Mouse (Mus musculus) MEL-GATA-1-ER (cell line): ENCODE data around the gene Lipc.

Experiments used
- DNase-seq: peaks from one replicate; pipeline ENCODE4 v3.0.0-alpha.2; 2012; ENCODE audit warnings: low read depth; ENCODE audit errors: extremely low read depth

Gene Lipc

DNA sequence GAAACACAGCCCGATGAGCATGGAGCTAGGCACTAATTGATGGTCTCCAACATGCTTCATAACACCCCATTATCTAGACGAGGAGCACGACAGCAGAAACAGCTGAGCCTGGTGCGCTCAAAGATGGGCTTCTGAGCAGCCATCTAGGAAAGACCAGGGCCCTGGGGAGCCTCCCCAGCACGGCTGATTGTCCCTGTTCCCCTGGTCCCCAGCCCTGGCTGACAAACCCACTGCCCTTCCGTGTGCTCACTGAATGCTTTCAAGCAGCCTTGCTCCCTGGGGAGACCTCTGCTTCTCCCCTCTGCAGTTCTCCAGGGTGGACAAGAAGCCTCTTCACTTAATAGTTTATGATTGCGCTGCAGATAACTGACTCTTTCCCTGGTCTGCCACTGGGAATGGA, 35.5 kb downstream of the Lipc start:
- DNase-seq = no peak

DNA sequence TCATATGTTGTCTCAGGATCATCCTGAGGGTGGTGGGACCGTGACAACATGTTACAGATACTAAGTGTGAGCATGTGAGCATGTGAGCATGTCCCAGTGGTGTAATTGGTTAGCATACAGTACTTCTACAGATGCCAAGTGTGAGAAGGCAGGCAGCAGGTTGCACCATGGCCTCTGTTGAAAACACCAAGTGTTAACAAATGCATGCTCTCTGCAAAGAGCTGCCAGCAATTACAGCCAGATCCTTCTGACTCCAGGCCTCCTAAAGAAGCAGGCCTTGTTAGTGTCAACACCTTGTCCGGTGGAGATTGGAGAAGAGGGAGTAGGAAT, 36.7 kb downstream of the Lipc start:
- no peak for DNase-seq

DNA sequence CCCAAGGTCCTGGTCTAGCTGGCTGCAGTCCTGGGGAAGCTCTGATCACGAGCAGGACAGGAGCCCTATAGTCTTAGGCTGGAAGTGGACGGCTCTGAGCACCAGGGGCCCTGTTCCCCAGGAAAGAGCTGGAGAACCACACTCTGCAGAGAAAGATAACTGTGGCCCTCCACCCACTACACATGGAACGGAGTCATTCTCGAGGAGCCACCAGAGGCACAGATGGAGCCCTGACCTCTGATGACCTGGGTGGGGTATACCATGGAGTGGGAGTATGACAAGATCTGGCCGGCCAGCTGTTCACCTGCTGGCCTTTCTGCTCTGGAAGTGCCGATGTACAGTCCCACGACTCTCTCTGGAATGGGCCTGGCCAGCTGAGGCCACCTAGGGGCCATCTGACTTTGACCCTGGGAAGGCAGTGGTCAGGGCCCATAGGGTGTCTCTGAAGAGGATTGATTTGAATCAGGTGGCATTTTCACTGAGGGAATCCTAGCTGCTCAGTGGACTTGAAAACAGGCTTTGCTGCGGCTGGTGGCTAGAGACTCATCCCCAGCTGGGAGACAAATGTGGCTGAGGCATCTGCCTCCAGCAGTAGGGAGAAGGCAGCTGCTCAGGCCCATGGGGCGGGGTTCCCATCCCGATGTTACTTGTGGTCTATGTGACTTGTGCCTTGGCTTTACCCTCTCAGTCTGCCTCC, 37.2 kb downstream of the Lipc start:
- DNase-seq = no peak

DNA sequence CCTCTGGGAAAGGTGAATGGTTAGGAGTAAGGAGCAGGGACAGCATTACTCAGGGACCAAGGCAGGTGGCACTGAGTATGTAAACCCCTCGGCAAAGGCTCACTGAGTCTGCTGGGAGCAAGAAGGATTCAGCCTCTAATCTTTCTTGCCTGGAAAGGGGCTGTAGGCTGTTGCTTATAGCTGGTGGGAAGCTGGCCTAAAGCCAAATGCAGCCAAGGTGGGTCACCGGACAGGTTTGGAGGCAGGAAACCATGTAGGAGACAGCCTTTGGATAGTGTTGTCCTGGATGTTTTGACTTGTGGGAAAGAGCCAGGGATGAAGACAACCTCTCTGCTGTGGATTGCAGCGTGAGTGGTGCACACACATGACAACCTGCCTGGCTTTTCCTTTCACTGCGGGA, 40.9 kb downstream of the Lipc start:
- DNase-seq = no peak

DNA sequence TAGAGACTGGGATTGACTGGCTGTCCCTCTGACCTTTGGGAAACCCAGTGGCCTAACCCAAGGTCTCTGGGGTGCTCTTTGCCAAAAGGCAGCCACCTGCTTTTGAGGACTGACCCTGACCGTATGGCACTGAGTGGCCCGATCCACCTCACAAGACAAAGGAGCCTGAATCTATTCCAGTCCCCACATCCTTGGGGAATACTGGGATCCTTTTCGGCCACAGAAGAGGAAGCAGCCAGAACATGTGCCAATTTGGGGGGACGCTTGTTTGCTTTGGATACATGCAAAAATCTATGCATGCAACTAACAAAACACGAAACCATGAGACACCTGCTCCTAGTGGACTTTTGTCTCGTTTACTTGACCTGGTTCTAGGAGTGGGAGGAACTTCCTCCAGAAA, 41.7 kb downstream of the Lipc start:
- no peak for DNase-seq

DNA sequence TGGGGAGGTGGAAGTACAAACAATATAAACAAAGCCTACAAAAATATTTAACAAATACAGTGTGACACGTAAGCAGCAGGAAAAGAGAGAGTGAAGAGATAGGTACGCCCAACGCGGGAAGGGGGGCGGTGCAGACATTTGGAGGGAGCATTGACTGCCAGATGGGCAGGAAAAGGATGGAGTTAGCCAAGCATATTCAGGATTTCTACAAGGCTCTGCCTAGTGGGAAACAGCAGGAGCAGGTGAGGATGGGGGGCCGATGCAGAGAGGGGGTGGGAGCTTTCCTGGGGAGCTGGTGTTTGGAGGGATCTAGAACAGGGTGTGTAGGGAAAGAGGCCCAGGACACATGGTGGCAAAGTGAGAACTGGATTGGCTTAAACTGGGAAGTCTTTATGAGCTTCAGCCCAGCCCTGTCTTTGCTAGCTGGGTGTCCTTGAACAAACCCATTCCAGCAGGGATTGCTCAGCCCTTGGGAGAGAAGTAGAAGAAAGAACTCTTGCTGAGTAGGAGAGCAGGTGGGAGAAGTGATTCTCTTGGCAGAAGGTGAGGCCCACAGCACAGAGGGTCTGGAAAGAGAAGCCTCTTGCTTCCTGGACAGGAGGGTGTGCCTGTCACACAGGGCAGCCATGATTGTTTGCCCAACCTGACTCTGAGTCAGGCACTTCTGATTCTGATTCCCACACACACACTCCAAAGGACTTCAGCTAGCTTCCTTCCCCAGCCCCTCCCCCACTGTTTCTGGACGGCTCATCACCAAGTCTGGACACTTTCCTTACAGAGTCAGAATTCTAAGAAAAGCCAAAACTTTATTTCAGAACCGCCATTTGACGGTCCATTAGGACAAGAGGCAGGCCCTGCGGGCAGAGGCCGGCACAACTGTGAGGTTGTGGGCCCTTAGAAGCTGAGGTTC, 49.0 kb downstream of the Lipc start:
- no peak for DNase-seq

DNA sequence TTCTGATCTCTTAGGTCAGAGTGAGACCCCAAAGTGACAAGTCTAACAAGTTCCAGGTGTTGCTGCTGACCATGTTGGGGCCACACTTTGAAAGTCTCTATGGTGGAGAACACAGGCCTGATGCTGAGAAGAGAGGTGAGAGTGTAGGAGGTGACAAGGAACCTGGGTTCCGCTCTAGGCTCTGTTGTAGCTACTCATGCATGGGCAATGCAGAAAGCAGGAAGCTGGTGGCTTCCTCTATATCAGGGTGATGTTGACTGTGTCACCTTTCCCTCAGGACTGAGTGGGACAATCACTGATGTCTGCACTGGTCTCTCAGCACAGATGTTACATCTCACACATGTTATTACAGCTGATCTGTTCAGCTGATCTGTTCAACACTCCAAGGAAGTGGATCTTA, 57.8 kb downstream of the Lipc start:
- no peak for DNase-seq

DNA sequence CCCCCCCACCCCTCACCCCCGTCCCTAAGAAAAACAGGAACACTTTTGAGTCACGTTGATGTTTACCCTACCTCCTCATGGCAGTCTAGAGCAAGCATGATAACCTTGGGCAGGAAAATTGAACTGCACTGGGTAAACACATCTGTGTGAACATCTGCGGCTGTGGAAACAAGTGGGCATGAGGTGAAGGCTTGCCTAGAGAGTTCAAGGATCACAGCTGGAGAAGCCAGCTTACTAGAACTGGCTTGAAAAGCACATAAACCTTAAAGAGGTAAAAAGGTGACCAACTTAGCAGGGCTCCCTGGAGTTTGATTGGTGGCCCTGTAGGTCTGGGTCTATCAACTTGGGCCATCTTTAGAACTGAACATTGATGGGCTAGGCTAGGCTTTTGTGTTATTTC, 58.5 kb downstream of the Lipc start:
- DNase-seq = no peak

DNA sequence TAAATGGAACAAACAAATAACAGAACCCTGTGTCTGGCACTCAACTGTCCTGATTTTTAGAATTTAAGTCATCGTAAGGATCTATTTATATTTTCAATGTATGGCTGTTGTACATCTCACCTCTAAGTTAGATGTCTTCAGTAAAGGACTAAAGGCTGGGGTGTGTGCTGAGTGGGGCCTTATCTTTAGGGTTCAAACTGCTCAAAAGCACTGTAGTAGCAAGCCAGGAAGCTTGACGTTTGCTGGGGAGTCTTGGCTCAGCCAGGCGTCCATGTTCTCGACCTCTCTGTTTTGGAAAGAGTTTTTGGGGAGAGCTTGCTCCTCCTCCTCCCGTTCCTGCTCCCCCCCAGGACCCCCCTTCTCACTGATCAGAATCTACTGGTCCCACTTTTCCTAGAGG, 59.4 kb downstream of the Lipc start:
- DNase-seq = no peak

DNA sequence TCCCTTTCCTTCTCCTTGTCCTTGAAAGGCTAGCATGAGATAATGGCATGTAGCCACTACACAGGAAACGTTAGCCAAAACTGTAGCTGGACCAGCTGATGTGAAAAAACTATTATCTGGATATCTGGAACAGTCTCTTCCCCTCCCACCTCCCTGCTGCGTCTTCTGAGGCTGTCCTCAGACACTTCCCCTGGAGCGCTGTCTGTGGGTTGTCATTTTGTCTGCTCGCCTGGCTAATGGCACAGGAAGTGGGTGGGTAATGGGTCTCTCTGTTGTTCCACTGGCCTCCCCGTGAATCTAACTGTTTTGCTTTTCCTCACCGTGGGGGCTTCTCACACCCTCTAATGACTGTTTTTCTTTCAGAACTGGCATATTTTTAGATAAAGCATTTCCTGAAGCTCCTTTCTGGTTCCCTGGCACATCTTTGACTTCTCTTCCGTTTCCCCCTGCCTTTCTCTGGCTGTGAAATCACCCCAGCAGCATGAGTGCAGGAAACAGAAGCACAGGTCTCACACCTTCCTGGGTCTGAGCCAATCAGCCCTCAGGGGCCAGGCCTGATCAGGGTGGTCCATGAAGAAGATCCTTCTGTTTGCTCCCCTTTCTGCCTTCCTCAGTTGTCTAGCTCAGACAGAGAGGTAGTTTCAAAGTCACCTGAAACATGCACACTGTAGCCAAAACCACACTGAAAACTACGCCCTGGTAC, 60.4 kb downstream of the Lipc start:
- DNase-seq = peak; percentile 65

DNA sequence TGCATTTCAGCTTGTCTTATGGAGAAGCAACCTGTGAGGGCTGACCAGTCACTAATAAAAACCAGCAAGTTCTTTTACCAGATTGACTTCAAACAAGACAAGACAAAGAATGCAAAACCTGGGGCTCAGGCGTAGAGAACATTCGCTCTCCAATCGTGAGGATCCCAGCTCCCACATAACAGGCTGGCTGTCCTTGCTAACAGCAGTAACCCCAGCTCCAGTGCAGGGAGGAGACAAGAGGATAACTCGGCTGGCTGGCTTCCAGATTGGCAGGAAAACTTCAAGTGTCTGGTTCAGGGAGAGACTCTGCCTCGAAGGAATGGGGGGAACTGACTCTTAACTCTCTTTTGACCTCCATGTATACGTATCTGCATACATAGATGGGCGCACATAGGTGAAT, 61.3 kb downstream of the Lipc start:
- DNase-seq = no peak

DNA sequence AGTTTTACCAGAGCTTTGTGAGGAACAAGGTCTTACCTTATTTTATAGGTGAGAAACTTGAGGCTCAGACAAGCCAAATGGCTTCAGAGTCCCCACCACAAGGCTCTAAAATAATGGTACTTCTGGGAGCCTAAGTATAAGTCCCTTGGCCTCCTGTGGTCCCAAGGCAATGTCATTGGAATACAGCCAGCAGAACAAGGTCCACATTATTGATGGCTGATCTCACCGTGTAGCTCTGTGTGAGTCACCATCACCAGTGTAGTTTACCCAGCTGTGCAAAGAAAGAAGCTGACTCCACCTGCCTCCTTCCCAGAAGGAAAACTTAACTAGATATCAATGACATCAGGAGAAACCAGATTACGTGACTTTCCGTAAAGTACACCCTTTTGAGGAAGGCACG, 63.1 kb downstream of the Lipc start:
- no peak for DNase-seq

DNA sequence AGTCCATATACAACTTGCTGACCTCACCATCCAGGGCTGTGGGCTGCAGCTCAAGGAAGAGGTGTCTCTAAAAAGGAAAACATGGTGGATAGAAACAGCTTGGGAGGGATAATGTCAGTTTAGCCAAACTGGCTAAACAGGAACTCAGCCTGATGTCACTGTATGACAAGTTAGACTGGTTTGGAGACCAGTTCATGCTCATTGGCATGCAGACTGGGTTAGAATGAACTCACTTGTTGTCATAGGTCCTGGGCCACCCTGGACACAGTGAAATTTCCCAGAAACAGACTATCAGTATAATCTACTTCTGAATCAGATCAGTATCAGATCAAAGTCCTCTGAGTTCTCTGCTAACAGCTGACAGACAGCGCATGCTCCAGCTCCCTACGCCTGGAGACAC, 63.5 kb downstream of the Lipc start:
- no peak for DNase-seq

DNA sequence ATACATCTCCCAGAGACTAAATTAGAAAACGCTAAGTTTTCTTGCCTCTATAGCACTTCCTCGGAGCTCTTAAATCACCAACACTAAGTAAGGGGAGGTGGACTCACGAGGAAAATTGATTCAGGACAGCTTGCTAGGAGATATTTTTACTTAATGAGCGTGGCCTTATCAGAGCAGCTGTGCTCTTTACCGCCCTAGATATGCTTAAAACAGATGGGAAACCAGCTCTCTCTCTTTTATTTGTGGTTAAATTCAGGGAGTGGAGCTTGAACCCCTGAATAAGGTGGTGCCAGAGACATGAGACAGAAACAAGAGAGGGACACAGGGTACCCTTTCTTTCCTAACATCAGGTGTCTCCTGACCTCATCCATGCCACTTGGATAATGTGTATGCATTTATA, 70.0 kb downstream of the Lipc start:
- no peak for DNase-seq

DNA sequence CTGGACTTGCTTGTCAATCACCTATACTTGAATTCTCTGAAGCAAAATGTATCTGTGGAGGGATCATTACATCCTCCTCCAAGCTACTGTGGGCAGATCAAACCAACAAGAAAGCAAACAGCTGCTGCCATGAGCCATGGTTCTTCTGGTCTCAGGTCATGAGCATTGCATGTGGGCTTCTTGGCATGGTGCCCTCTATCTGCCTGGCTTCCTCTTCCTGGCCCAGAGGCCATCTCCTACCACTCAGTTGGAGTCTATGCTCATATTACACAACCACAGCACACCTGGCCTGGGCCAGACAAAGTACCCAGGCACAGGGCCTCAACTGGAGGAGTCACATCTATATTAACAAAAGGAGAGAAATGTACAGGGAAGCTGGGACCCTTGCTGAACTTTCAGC, 73.2 kb downstream of the Lipc start:
- DNase-seq = no peak

DNA sequence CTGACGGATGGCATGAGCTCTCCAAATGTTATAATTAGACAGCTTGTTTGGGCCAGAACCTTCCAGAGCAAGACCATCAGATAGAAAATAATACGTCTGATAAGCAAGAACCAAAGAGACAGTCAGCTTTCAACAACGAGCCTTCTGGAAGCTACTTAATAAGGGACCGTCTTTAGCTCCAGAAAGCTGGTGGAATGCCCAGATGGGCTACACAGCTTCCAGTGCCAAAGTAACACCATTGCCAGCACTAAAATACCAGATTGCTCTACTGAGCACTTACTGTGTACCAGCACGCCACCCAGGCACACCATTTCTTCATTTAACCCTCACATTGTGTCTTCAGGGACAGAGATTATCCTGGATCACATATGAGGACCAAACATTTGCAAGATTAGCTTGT, 73.9 kb downstream of the Lipc start:
- DNase-seq = no peak

DNA sequence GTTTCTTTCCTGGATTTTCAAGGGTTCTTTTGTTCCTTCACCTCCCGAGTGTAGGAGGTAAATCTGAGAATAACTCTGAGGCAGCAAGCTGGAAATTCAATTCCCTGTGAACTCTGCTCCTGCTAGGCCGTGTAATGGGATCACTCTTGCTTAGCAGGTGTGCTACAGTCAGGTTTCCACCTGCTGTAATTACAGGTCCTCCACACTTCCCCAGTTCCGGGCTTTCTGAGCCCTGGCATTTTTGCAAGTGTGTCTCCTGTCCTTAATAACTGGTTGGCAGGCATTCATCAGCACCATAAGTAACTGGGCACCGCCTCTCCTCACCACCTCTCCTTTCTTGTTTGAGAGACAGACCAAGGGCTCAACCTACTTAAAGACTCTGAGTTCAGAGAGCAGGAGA, 76.5 kb downstream of the Lipc start:
- no peak for DNase-seq

DNA sequence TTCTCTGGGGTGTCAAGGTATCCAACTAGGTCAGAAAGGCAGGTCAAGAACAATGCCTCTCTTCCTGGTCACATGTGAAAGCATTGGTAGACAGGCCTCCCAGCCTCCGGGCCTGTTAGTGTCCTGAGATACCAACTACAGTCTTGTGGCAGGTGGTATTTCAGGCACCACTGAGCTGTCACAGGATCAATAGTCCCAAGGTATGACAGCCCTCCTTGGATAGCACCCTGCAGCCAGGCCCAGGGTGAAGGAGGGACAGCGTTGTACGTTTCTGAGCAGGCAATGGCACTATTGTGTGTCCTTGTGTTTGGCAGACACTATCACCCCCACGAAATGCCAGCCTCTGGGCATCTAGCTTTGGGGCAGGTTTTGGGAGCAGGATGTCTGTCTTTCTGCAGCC, 77.0 kb downstream of the Lipc start:
- no peak for DNase-seq

DNA sequence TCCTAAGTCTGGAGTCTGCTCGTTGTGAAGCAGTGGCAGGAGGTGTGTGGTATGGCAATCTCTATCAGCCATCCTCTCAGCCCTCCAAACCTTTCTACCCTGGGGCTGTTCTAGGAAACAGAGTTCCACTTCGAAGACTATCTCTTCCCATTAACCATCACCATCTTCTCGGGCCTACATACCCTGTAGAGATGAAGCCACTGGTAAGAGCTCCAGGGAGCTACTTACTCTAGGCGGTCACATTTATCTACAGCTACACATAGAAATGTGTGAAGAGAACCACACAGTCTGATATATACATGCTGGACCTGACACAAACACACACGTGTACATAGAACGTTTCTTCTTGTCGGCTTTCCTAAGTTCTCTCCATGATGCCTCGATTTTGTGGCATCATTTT, 79.4 kb downstream of the Lipc start:
- DNase-seq = no peak

DNA sequence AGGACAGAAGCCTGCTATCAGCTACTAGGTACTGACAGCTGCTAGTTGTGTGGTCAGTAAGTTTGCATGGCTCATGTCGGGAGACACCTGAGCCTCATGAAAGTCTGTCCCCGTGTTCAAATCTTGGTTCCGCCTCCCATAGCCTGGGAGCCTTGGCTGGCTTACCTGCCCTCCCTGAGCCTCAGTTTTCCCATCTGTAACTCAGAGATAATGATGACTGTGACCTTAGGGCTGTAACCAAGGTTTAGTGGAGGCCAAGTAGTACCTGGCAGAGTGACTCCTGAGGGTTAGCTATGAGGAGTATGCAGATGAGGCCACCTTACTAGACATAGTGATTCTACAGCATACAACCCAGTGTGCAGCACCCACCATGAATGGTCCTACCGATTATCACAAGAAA, 81.7 kb downstream of the Lipc start:
- no peak for DNase-seq

DNA sequence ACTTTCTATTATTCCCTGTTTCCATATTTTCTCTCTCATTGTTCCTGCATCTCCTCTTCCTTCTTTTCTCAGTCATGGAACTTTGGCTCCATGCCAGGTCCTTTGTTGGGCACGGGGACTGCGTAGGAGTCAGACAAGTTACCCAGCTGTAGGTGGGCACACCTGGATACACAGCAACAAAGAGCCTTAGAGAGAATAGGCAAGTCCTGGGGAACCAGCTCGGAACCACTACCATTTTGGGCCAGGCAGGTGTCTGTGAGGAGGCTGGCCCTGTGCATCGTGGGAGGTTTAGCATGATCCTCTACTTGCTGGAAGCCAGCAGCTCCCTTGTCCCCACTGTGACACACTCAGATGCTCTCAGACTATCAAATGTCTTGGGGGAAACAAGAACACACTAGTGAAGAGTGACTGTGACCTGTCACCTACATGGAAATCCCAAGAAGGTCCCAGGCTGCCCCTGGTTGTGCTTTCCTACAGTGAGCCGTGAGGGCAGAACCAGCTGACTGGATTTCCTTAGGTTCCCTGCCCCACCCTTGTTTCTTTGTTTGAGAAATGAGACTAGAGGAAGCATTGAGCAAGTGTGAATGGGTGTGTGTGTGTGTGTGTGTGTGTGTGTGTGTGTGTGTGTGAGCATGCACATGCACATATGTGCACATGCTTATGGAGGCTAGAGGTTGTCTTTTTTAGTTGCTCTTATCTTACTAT, 82.7 kb downstream of the Lipc start:
- no peak for DNase-seq

DNA sequence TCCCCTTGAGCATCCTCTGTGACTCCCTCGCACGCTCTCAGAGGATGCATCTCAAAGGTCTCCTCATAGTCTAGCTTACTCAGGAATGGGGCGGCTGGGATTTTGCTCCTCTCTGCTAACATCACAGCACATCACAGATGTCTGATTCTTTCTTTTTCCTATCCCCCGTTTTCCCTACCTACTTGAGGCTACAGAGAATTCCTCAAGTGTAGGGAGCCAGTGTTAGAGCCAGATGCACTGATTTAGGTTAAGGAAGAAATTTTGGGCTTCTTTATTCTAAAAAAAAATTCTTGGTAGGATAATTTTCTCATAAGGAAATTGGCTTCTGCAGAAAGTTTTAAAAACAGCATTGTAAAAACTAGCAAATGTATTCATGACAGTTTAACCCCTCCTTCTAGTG, 84.6 kb downstream of the Lipc start:
- no peak for DNase-seq
